Mouse (Mus musculus): ENCODE data around the gene Rimbp2. TPM values are rescaled to one million over a fixed set of nuclear protein-coding genes. Genes with fewer than 3 reads are reported as not detected.

The Rimbp2 gene
- polyA plus RNA-seq, 1 experiment from 2014 or later, result 0.63 TPM

DNA sequence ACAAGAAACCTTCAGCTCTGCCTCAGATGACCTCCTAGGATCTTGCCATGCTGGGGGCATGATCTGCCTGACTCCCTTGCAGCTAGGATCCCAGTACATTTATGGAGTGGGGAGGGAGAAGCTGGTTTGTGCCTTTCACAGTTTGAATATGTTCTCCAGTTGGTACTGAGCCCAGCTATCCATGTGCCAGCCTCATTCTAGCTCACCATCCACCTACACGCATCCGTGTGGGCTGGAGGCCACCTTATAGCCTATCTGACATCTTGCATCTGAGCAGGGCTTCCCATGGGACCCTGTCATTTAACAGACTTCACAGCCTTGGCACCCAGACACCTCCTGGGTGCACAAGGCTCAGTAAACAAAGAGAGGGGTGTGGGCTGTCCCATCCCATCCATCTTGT is 148.2 kb downstream of the Rimbp2 start:
- Histone ChIP-seq H3K27me3 (replicated peaks) (no peaks in the 10 kb centered on the region), H3K9ac (no peak overlapping the region), H3K9me3 (no peaks in the 10 kb centered on the region), H3K27ac (no peak overlapping the region), H3K36me3 (no peaks in the 10 kb centered on the region), H3K4me3 (replicated peaks) (no peak overlapping the region), H3K4me2 (no peak overlapping the region), H3K4me1 (no peaks in the 10 kb centered on the region)
- 80% methylated on average over 2 of the region's 2 CpGs for WGBS
- no peak for ATAC-seq (ENCODE audit: insufficient read depth, low FRiP score, low read depth)

DNA sequence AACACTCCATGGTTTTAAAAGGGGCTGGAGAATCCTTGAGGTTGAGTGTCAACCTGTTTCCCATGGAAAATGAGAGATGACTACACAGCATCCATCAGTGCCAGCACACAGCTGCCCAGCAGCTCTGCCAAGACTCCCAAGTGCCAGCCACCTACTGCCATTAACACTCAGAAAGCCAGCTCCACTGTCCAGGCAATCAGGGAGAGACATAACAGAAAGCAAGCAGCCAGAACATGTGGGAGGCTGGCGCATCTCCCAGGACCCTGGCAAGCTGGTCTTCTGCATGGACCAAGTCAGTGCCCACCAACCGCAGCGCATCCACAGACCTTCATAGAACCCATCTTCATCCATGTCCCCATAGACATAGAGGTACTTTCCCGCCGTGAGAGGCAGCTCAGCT is 152.7 kb downstream of the Rimbp2 start:
- Histone ChIP-seq H3K4me1 (no peaks in the 10 kb centered on the region), H3K4me3 (replicated peaks) (no peak overlapping the region), H3K27me3 (replicated peaks) (no peaks in the 10 kb centered on the region), H3K36me3 (no peaks in the 10 kb centered on the region), H3K4me2 (no peak overlapping the region), H3K27ac (no peak overlapping the region), H3K9me3 (no peaks in the 10 kb centered on the region), H3K9ac (no peak overlapping the region)
- no peak for ATAC-seq (ENCODE audit: insufficient read depth, low FRiP score, low read depth)
- WGBS, result 90% methylated on average over 5 of the region's 5 CpGs

DNA sequence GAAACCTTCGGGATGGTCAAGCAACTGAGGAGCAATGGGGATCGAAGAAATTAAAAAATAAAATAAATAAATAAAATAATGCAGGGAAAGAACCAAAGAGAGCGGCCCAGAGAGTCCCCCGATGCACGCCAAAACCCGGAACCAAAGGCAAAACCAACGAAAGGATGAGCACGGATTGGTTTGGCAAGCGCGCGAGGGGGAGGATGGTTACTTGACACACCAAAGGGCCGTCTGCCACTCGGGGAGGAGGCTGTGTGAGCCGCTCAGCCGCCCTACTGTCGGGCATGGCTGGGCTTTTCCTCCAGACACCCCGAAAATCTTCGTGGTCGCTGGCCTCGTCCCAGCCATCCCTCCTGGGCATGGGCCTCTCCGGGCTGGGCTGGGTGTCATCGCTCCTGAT is 171.7 kb downstream of the Rimbp2 start:
- Histone ChIP-seq H3K9me3 (no peaks in the 10 kb centered on the region), H3K27me3 (replicated peaks) (no peaks in the 10 kb centered on the region), H3K27ac (no peak overlapping the region), H3K4me1 (no peaks in the 10 kb centered on the region), H3K4me2 (no peak overlapping the region), H3K4me3 (replicated peaks) (no peak overlapping the region), H3K9ac (no peak overlapping the region), H3K36me3 (no peaks in the 10 kb centered on the region)
- WGBS, result 69% methylated on average over 22 of the region's 22 CpGs
- no peak for ATAC-seq (ENCODE audit: insufficient read depth, low FRiP score, low read depth)

DNA sequence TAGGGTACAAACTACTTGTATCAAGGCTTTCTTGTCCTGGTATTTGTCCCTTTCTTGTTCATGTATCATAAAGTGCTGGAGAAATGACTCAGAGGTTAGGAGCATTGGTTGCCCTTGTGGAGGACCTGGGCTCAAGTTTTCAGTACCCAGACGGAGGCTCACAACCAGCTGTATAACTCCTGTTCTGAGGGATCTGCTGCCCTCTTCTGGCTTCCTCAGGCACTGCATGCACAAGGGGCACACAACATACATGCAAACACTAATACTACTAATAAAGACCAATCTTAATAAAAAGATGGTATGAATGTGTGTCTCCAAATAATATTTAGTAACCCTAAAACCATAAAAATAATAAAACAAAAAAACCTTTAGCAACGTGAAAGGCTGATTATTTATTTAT is 176.9 kb downstream of the Rimbp2 start:
- H3K36me3 ChIP-seq, result no peaks in the 10 kb centered on the region
- H3K9ac ChIP-seq, result no peak overlapping the region
- ATAC-seq (ENCODE audit: insufficient read depth, low FRiP score, low read depth), result no peak
- H3K4me2 ChIP-seq, result no peak overlapping the region
- 67% methylated on average over 2 of the region's 2 CpGs for WGBS
- no peaks in the 10 kb centered on the region for H3K9me3 ChIP-seq
- H3K4me3 ChIP-seq (replicated peaks), result no peak overlapping the region
- no peak overlapping the region for H3K27ac ChIP-seq
- no peaks in the 10 kb centered on the region for H3K27me3 ChIP-seq (replicated peaks)
- no peaks in the 10 kb centered on the region for H3K4me1 ChIP-seq

DNA sequence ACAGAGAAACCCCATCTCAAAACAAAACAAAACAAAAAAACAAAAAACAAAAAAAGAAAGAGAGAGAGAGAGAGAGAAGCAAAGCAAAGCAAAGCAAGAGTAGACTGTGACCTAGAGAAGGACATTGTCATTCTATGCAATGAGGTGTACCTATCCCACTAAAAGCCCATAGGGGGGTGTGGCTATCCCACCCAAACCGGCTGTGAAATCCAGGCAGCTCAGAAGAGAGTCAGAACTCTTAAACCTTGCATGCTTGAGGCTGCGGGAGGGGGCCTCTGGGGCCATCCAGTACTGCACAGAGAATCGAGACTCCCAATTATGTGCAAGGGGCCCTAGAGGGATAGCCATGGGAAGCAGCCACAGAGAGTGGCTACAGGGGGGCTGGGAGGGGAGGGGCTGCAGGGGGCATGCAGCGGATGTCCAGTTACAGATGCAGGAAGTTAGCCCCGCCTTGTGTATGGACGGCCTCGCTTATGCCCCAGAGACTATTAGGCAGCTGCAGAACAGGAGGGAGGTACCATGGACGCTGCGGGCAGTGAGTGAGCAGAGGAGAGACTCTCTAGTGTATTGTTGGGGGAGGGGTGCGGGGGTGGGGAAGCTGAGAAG is 184.2 kb downstream of the Rimbp2 start:
- H3K4me1 ChIP-seq, result no peaks in the 10 kb centered on the region
- no peak overlapping the region for H3K27ac ChIP-seq
- H3K9me3 ChIP-seq, result no peaks in the 10 kb centered on the region
- H3K4me2 ChIP-seq, result peak overlapping the region; percentile 30
- 10% methylated on average over 10 of the region's 10 CpGs for WGBS
- no peak overlapping the region for H3K9ac ChIP-seq
- H3K27me3 ChIP-seq (replicated peaks), result no peaks in the 10 kb centered on the region
- no peak for ATAC-seq (ENCODE audit: insufficient read depth, low FRiP score, low read depth)
- H3K36me3 ChIP-seq, result no peaks in the 10 kb centered on the region
- no peak overlapping the region for H3K4me3 ChIP-seq (replicated peaks)

DNA sequence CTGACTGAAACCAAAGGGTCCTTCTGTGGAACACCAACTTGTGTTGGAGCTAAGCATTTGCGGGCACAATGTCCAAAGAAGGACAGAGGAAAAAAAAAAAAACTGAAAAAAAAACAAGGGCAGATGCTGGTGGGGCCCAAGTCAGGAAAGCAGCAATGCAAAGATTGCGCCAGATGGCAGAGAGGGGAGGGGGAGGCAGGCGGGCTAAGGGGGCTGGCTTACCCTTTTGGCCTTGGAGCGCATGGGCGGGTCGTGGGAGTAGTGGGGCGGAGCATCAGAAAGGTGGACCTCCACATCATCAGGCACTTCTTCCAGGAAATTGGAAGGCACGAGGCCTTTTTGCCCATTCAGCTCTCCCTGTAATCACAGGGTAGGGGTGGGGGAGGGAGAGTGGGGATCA is 192.2 kb downstream of the Rimbp2 start:
- ATAC-seq (ENCODE audit: insufficient read depth, low FRiP score, low read depth), result no peak
- Histone ChIP-seq H3K27me3 (replicated peaks) (no peaks in the 10 kb centered on the region), H3K9ac (no peak overlapping the region), H3K4me3 (replicated peaks) (no peak overlapping the region), H3K9me3 (no peaks in the 10 kb centered on the region), H3K4me1 (no peaks in the 10 kb centered on the region), H3K27ac (no peak overlapping the region), H3K4me2 (no peak overlapping the region), H3K36me3 (no peaks in the 10 kb centered on the region)
- WGBS, result 36% methylated on average over 8 of the region's 8 CpGs

DNA sequence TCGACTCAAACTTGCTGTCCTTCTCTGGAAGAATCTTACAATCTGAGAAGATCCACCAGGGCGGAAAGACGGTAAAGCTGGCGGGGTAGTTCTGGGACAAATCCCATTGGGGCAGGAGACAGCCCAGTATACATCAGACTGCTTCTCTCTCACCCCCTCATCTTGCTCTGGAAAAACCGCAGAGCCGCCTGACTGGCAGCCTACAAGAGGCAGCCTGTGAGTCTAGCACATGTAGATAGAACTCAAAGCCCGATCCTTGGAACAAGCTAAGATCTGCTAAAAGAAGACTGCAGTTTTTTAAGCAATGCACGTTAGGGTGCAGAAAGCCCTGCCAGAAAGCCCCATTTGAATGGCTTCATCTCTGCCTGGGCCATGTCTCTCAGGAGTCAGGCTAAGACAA is 207.0 kb downstream of the Rimbp2 start:
- Histone ChIP-seq H3K9ac (no peak overlapping the region), H3K36me3 (no peaks in the 10 kb centered on the region), H3K9me3 (no peaks in the 10 kb centered on the region), H3K4me2 (no peak overlapping the region), H3K4me3 (replicated peaks) (no peak overlapping the region), H3K27me3 (replicated peaks) (no peaks in the 10 kb centered on the region), H3K4me1 (no peaks in the 10 kb centered on the region), H3K27ac (no peak overlapping the region)
- ATAC-seq (ENCODE audit: insufficient read depth, low FRiP score, low read depth), result no peak
- 79% methylated on average over 8 of the region's 8 CpGs for WGBS

DNA sequence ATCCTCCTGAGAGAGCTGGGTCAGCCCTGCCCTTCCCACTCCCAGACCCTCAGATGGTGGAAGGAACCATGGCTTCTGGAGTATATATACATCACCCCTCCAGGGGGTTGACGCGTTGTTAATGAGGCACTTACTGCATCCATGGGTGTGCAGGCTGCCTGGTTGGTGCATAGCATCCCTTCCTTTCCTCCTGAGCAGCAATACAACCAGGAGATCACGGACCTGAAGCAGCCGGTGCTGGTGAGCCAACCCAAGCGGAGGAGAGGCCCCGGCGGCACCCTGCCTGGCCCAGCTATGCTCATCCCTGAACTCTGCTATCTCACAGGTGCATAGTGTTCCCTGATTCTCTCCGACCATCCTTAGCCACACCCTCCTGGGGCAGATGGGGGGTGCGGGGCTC is 208.1 kb downstream of the Rimbp2 start:
- no peaks in the 10 kb centered on the region for H3K36me3 ChIP-seq
- H3K4me1 ChIP-seq, result no peaks in the 10 kb centered on the region
- H3K4me2 ChIP-seq, result no peak overlapping the region
- H3K9me3 ChIP-seq, result no peaks in the 10 kb centered on the region
- H3K9ac ChIP-seq, result no peak overlapping the region
- H3K27ac ChIP-seq, result no peak overlapping the region
- WGBS, result 68% methylated on average over 9 of the region's 9 CpGs
- H3K27me3 ChIP-seq (replicated peaks), result no peaks in the 10 kb centered on the region
- ATAC-seq (ENCODE audit: insufficient read depth, low FRiP score, low read depth), result no peak
- no peak overlapping the region for H3K4me3 ChIP-seq (replicated peaks)

DNA sequence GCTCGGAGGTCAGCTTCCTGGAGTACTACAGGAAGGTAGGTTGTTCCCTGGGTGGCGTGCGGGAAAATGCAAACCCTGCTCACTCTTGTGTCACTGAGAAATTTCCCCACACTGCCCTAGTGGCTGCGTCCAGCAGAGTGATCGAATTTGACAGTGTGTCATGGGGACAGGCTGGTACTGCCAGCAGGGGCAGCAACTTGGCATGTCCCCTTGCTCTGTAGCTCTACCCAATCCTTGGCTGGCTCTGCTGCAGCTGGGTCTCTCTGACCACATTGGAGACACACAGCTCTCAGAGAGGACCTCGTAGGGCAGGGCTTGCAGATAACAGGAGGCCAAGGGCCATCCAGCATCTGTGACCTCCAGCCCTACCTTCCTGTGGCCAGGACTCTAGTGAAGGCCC is 208.9 kb downstream of the Rimbp2 start:
- Histone ChIP-seq H3K27me3 (replicated peaks) (no peaks in the 10 kb centered on the region), H3K4me2 (no peak overlapping the region), H3K9me3 (no peaks in the 10 kb centered on the region), H3K36me3 (no peaks in the 10 kb centered on the region), H3K9ac (no peak overlapping the region), H3K4me3 (replicated peaks) (no peak overlapping the region), H3K27ac (no peak overlapping the region), H3K4me1 (no peaks in the 10 kb centered on the region)
- WGBS, result 83% methylated on average over 6 of the region's 6 CpGs
- no peak for ATAC-seq (ENCODE audit: insufficient read depth, low FRiP score, low read depth)

DNA sequence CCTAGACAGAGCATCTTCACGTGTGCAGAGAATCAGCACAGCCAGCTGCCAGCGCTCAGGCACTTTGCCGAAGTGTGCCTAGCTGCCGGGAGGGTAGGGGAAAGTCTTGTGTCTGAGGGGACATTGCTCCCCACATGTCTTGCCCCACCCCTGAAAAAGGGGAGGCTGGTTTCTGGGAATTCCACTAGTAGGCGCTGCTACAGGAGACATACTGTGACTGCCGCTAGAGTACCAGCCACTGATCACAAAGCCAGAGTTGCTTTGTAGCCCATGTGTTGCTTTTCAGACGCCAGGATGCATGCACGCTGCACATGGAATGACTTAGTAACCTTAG is 213.5 kb downstream of the Rimbp2 start:
- Histone ChIP-seq H3K9ac (no peak overlapping the region), H3K4me2 (no peak overlapping the region), H3K36me3 (no peaks in the 10 kb centered on the region), H3K27me3 (replicated peaks) (no peaks in the 10 kb centered on the region), H3K4me3 (replicated peaks) (no peak overlapping the region), H3K9me3 (no peaks in the 10 kb centered on the region), H3K4me1 (no peaks in the 10 kb centered on the region), H3K27ac (no peak overlapping the region)
- 32% methylated on average over 8 of the region's 8 CpGs for WGBS
- no peak for ATAC-seq (ENCODE audit: insufficient read depth, low FRiP score, low read depth)

DNA sequence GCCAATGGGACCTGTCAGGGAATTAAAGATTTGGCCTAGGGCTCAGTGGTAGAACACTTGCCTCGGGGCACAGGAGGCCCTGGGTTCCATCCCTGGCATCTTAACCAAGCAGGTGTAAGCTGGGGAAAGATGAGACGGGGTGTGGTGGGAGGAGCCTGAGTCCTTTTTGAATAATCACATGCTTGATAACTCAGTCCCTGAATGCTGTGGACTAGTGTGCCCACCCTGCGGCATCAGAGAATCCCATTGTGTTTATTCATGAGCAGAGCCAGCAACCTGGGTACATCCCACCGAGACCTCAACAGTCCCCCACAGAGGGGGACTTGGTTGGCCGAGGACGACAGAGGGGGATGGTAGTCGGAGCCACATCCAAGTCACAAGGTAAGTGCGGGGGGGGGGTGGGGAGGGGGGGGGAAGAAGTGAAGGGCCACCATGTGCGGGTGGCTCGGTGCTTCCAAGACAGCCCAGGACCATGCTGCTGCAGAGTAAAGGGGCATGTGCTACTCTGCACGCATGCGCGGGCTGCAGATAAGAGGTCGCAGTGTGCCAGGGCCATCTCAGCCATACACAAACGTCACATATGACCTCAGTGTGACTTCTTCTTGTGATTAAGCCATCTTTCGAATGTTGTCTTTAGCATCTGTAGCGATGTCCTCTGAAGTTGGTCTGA is 214.0 kb downstream of the Rimbp2 start:
- no peaks in the 10 kb centered on the region for H3K27me3 ChIP-seq (replicated peaks)
- 41% methylated on average over 16 of the region's 17 CpGs for WGBS
- H3K9me3 ChIP-seq, result no peaks in the 10 kb centered on the region
- no peaks in the 10 kb centered on the region for H3K4me1 ChIP-seq
- no peaks in the 10 kb centered on the region for H3K36me3 ChIP-seq
- no peak overlapping the region for H3K9ac ChIP-seq
- no peak overlapping the region for H3K27ac ChIP-seq
- no peak overlapping the region for H3K4me2 ChIP-seq
- ATAC-seq (ENCODE audit: insufficient read depth, low FRiP score, low read depth), result no peak
- H3K4me3 ChIP-seq (replicated peaks), result no peak overlapping the region

DNA sequence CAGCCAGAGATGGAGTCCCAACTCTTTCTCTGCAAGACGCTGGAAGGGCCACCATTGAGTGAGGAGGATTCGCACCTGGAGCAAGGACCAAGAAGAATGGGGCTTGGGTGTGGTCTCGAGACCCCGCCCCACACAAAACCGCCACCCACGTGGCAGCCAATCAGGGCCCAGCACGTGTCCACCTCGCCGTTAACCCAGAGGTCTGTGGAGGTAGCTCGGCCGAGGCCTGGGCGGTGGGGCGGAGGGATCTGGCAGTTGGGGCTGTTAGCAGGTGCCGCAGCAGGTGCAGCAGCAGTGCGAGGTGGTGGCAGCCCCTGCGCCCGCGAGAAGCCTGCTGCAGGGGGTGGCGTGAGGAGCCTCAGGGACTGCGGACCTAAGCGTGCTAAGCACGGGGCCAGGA is 217.4 kb downstream of the Rimbp2 start:
- no peak for ATAC-seq (ENCODE audit: insufficient read depth, low FRiP score, low read depth)
- no peak overlapping the region for H3K27ac ChIP-seq
- H3K9ac ChIP-seq, result no peak overlapping the region
- no peaks in the 10 kb centered on the region for H3K36me3 ChIP-seq
- H3K9me3 ChIP-seq, result no peaks in the 10 kb centered on the region
- 72% methylated on average over 22 of the region's 22 CpGs for WGBS
- H3K4me1 ChIP-seq, result no peaks in the 10 kb centered on the region
- no peaks in the 10 kb centered on the region for H3K27me3 ChIP-seq (replicated peaks)
- H3K4me2 ChIP-seq, result no peak overlapping the region
- no peak overlapping the region for H3K4me3 ChIP-seq (replicated peaks)

DNA sequence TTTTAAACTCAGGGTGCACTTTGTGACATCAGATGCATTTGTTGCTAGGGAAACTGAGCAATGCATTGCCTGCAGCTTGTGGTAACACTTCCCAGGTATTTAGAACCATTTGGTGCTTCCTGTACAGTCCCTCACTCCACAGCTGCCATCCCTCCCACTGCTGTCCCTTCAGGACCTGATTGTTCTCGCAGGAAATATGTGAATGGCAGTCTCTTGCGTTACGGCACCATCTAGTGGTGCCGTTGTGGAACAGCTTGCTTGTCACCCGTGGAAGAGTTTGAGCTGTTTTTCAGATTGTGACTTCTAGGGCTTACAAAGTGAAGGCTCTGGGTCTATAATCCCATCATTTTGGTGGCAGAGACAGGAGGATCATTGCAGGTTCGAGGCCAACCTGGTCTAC is 219.3 kb downstream of the Rimbp2 start:
- no peaks in the 10 kb centered on the region for H3K9me3 ChIP-seq
- no peak overlapping the region for H3K4me2 ChIP-seq
- H3K9ac ChIP-seq, result no peak overlapping the region
- WGBS, result 2% methylated on average over 6 of the region's 6 CpGs
- H3K36me3 ChIP-seq, result no peaks in the 10 kb centered on the region
- no peak overlapping the region for H3K27ac ChIP-seq
- H3K4me1 ChIP-seq, result no peaks in the 10 kb centered on the region
- no peaks in the 10 kb centered on the region for H3K27me3 ChIP-seq (replicated peaks)
- ATAC-seq (ENCODE audit: insufficient read depth, low FRiP score, low read depth), result no peak
- H3K4me3 ChIP-seq (replicated peaks), result no peak overlapping the region

Data from stomach, embryonic 15.5 days (tissue).